Mouse (Mus musculus) v-Abl transformed pro-B cells (cell line): ENCODE measurements around the gene Slc9a5.

Experiments
- in situ Hi-C, 2 experiments: fragments of 400-800 bp; cut with MboI; formaldehyde crosslinking; loops; one replicate each; pipeline ENCODE4 v1.15.1; 2025; ENCODE audit not compliant: unreplicated experiment in 2 of 2

The Slc9a5 gene

GRCm38 (mm10) chr8:105348450-105349095 is at the start of gene Slc9a5:
Gene Slc9a5, plus strand, starts transcription at chr8:105348843.
- in situ Hi-C loops: loop anchor here (5.0 to 25.0 kb wide), 2 partner anchors 56 to 814 kb away; partner anchors contain the start of genes Pla2g15 (in 1 of the 2) and Slc7a6 (in 1 of the 2)

GRCm38 (mm10) chr8:105299962-105300361 is 48.7 kb upstream of the Slc9a5 start:
- in situ Hi-C loops: no loop called here

- in situ Hi-C loops: no loop called here
These were observed 45.2 kb upstream of the Slc9a5 start for GRCm38 (mm10) chr8:105303396-105303795.

- in situ Hi-C loops: no loop called here
These were observed 44.8 kb upstream of the Slc9a5 start for GRCm38 (mm10) chr8:105303874-105304273.

- in situ Hi-C loops: no loop called here
These were observed 44.1 kb upstream of the Slc9a5 start for GRCm38 (mm10) chr8:105304325-105305210.

- in situ Hi-C loops: no loop called here
These were observed 43.2 kb upstream of the Slc9a5 start, which contains the start of gene Elmo3 for GRCm38 (mm10) chr8:105305211-105306145. Gene Elmo3, plus strand, starts transcription at chr8:105305601.

- in situ Hi-C loops: no loop called here
These were observed 42.4 kb upstream of the Slc9a5 start for GRCm38 (mm10) chr8:105306146-105306691.

- in situ Hi-C loops: no loop called here
These were observed 41.0 kb upstream of the Slc9a5 start for GRCm38 (mm10) chr8:105307670-105308069.

GRCm38 (mm10) chr8:105308428-105308827 is 40.2 kb upstream of the Slc9a5 start:
- in situ Hi-C loops: no loop called here

GRCm38 (mm10) chr8:105309142-105309847 is 39.3 kb upstream of the Slc9a5 start:
- in situ Hi-C loops: no loop called here

- in situ Hi-C loops: no loop called here
These were observed 38.5 kb upstream of the Slc9a5 start for GRCm38 (mm10) chr8:105310118-105310517.

GRCm38 (mm10) chr8:105311718-105312117 is 36.9 kb upstream of the Slc9a5 start:
- in situ Hi-C loops: no loop called here

GRCm38 (mm10) chr8:105312891-105313481 is 35.7 kb upstream of the Slc9a5 start:
- in situ Hi-C loops: no loop called here

GRCm38 (mm10) chr8:105313622-105314402 is 34.8 kb upstream of the Slc9a5 start:
- in situ Hi-C loops: no loop called here

- in situ Hi-C loops: no loop called here
These were observed 33.4 kb upstream of the Slc9a5 start for GRCm38 (mm10) chr8:105315073-105315769.

- in situ Hi-C loops: no loop called here
These were observed 30.7 kb upstream of the Slc9a5 start for GRCm38 (mm10) chr8:105317941-105318340.

GRCm38 (mm10) chr8:105318662-105319190 is 29.9 kb upstream of the Slc9a5 start:
- in situ Hi-C loops: no loop called here

- in situ Hi-C loops: no loop called here
These were observed 25.5 kb upstream of the Slc9a5 start for GRCm38 (mm10) chr8:105323183-105323582.
